Mouse (Mus musculus) midbrain, embryonic 16.5 days (tissue): ENCODE results near the gene Prnp. TPM values are rescaled to one million over a fixed set of nuclear protein-coding genes. Genes with fewer than 3 reads are reported as not detected.

ENCODE experiments used
- ATAC-seq: fragments of 200-750 bp; cut with Nextera tagmentation; 2 replicates; pipeline ENCODE4 v1.8.0; 2017; ENCODE audit warnings: moderate TSS enrichment
- H3K27ac ChIP-seq: fragments of 300-500 bp; sonication (generic); 2 replicates; pipeline ENCODE4 v1.5.1; 2014; ENCODE audit warnings: mild to moderate bottlenecking, low read length, mixed read lengths
- H3K27me3 ChIP-seq: fragments of 300-500 bp; sonication (generic); 2 replicates; pipeline ENCODE4 v1.6.1; 2014; ENCODE audit warnings: low read depth, low read length, mixed read lengths; ENCODE audit not compliant: control insufficient read depth, insufficient read depth
- H3K36me3 ChIP-seq: fragments of 300-500 bp; sonication (generic); 2 replicates; pipeline ENCODE4 v1.6.1; 2014; ENCODE audit warnings: mild to moderate bottlenecking, low read length, moderate library complexity, mixed read lengths; ENCODE audit not compliant: control insufficient read depth, insufficient read depth
- H3K4me1 ChIP-seq: fragments of 300-500 bp; sonication (generic); 2 replicates; pipeline ENCODE4 v1.6.1; 2014; ENCODE audit warnings: mild to moderate bottlenecking, low read length, mixed read lengths; ENCODE audit not compliant: control insufficient read depth, insufficient read depth
- H3K4me2 ChIP-seq: fragments of 300-500 bp; sonication (generic); 2 replicates; pipeline ENCODE4 v1.6.1; 2014; ENCODE audit warnings: mild to moderate bottlenecking, low read length, mixed read lengths
- H3K4me3 ChIP-seq: fragments of 300-500 bp; sonication (generic); 2 replicates; pipeline ENCODE4 v1.5.1; 2014; ENCODE audit warnings: low read depth, mild to moderate bottlenecking, low read length, moderate library complexity, mixed read lengths
- H3K9ac ChIP-seq: fragments of 300-500 bp; sonication (generic); 2 replicates; pipeline ENCODE4 v1.6.1; 2014; ENCODE audit warnings: low read depth, low read length, mixed read lengths
- H3K9me3 ChIP-seq: fragments of 300-500 bp; sonication (generic); replicated peaks from 2 replicates; pipeline ENCODE4 v1.6.1; 2014; ENCODE audit warnings: mild to moderate bottlenecking, low read length, mixed read lengths; ENCODE audit not compliant: control insufficient read depth, poor library complexity, severe bottlenecking
- WGBS: fragments of 180-500 bp; shearing (Covaris S2); extraction: QIAGEN DNeasy Blood & Tissue Kit; methylation state at CpG from one replicate; pipeline ENCODE4 v1.1.7; 2014; 5-methylcytosine and 5-hydroxymethylcytosine counted together
- polyA plus RNA-seq: library from polyadenylated mRNA; unstranded; fragments of >200 nt; fragmentation: Nextera tagmentation; extraction: Ambion mirVana; gene quantifications from 2 replicates; pipeline ENCODE4 v1.2.1, GENCODE M21; 2015

Gene Prnp
- polyA plus RNA-seq, 1 experiment from 2014 or later, result 194 TPM

GRCm38 (mm10) chr2:131911341-131911740, 1.6 kb downstream of the Prnp start:
- WGBS, result 37% methylated on average over 4 of the region's 4 CpGs
- peak overlapping the region; percentile 60 for H3K4me3 ChIP-seq
- no peak for ATAC-seq
- peaks cover 6% of the 10 kb centered on the region for H3K36me3 ChIP-seq
- H3K27ac ChIP-seq, result 0 out of 2 replicates have a peak overlapping the region, but pooled peaks have one; percentile 40
- H3K9me3 ChIP-seq, result no peaks in the 10 kb centered on the region
- peak overlapping the region; percentile 80 for H3K4me2 ChIP-seq
- no peaks in the 10 kb centered on the region for H3K27me3 ChIP-seq
- H3K4me1 ChIP-seq, result peaks cover 37% of the 10 kb centered on the region
- peak overlapping the region; percentile 31; the same call in 1 of the 2 replicates for H3K9ac ChIP-seq

- H3K4me3 ChIP-seq, result no peak overlapping the region
- H3K9ac ChIP-seq, result no peak overlapping the region
- no peak for ATAC-seq
These were observed 3.0 kb downstream of the Prnp start for GRCm38 (mm10) chr2:131912526-131913258.

GRCm38 (mm10) chr2:131932275-131932902, 22.7 kb downstream of the Prnp start:
- Histone ChIP-seq H3K36me3 (peaks cover 12% of the 10 kb centered on the region), H3K9ac (no peak overlapping the region), H3K27me3 (no peaks in the 10 kb centered on the region), H3K9me3 (no peaks in the 10 kb centered on the region), H3K4me2 (no peak overlapping the region), H3K27ac (no peak overlapping the region), H3K4me1 (peaks cover 11% of the 10 kb centered on the region; the same call in 1 of the 2 replicates), H3K4me3 (no peak overlapping the region)
- ATAC-seq, result peak; percentile 25; the same call in 1 of the 2 replicates
- 73% methylated on average over 7 of the region's 7 CpGs for WGBS

More at GRCm38 (mm10) chr2:131912526-131913258, 3.0 kb downstream of the Prnp start:
- Histone ChIP-seq H3K27me3 (no peaks in the 10 kb centered on the region), H3K4me2 (peak overlapping the region; percentile 80), H3K27ac (no peak overlapping the region), H3K36me3 (peaks cover 15% of the 10 kb centered on the region), H3K9me3 (no peaks in the 10 kb centered on the region; the same call in 1 of the 2 replicates), H3K4me1 (peaks cover 37% of the 10 kb centered on the region)
- 83% methylated on average over 8 of the region's 8 CpGs for WGBS

GRCm38 (mm10) chr2:131933013-131933412, 23.3 kb downstream of the Prnp start:
- Histone ChIP-seq H3K4me2 (no peak overlapping the region), H3K4me3 (no peak overlapping the region), H3K4me1 (peaks cover 11% of the 10 kb centered on the region; the same call in 1 of the 2 replicates), H3K9me3 (no peaks in the 10 kb centered on the region), H3K9ac (no peak overlapping the region), H3K27ac (0 out of 2 replicates have a peak overlapping the region, but pooled peaks have one; percentile 2), H3K36me3 (peaks cover 13% of the 10 kb centered on the region), H3K27me3 (no peaks in the 10 kb centered on the region)
- no peak for ATAC-seq
- WGBS, result 30% methylated on average over 6 of the region's 6 CpGs

GRCm38 (mm10) chr2:131933598-131933997, 23.9 kb downstream of the Prnp start:
- WGBS, result 49% methylated on average over 3 of the region's 3 CpGs
- ATAC-seq, result no peak; the same call in 1 of the 2 replicates
- Histone ChIP-seq H3K27me3 (no peaks in the 10 kb centered on the region), H3K36me3 (peaks cover 13% of the 10 kb centered on the region), H3K9me3 (no peaks in the 10 kb centered on the region), H3K27ac (peak overlapping the region; percentile 2; the same call in 1 of the 2 replicates), H3K4me3 (no peak overlapping the region), H3K4me2 (no peak overlapping the region), H3K4me1 (peaks cover 11% of the 10 kb centered on the region; the same call in 1 of the 2 replicates), H3K9ac (no peak overlapping the region)

- Histone ChIP-seq H3K4me1 (peaks cover 11% of the 10 kb centered on the region; the same call in 1 of the 2 replicates), H3K4me2 (no peak overlapping the region), H3K9me3 (no peaks in the 10 kb centered on the region), H3K36me3 (peaks cover 13% of the 10 kb centered on the region), H3K27ac (no peak overlapping the region), H3K27me3 (no peaks in the 10 kb centered on the region), H3K4me3 (no peak overlapping the region), H3K9ac (no peak overlapping the region)
- WGBS, result 100% methylated on average over 2 of the region's 2 CpGs
- ATAC-seq, result no peak
These were observed 24.5 kb downstream of the Prnp start for GRCm38 (mm10) chr2:131934243-131934642.

GRCm38 (mm10) chr2:131935390-131936105, 25.8 kb downstream of the Prnp start:
- no peaks in the 10 kb centered on the region for H3K9me3 ChIP-seq
- H3K9ac ChIP-seq, result no peak overlapping the region
- WGBS, result 89% methylated on average over 10 of the region's 10 CpGs
- peaks cover 13% of the 10 kb centered on the region for H3K36me3 ChIP-seq
- no peak overlapping the region for H3K4me2 ChIP-seq
- H3K27ac ChIP-seq, result no peak overlapping the region
- H3K27me3 ChIP-seq, result no peaks in the 10 kb centered on the region
- H3K4me1 ChIP-seq, result peaks cover 11% of the 10 kb centered on the region; the same call in 1 of the 2 replicates
- H3K4me3 ChIP-seq, result no peak overlapping the region
- no peak for ATAC-seq

GRCm38 (mm10) chr2:131936410-131936809, 26.7 kb downstream of the Prnp start:
- ATAC-seq, result no peak
- Histone ChIP-seq H3K4me1 (peaks cover 11% of the 10 kb centered on the region; the same call in 1 of the 2 replicates), H3K9me3 (no peaks in the 10 kb centered on the region), H3K9ac (no peak overlapping the region), H3K4me3 (no peak overlapping the region), H3K4me2 (no peak overlapping the region), H3K27ac (no peak overlapping the region), H3K27me3 (no peaks in the 10 kb centered on the region), H3K36me3 (peaks cover 13% of the 10 kb centered on the region)
- WGBS, result 96% methylated on average over 10 of the region's 10 CpGs
